Mouse (Mus musculus) granulocyte monocyte progenitor cell, adult 5-6 weeks (primary cell): Measurements from ENCODE around the gene Fam172a. TPM values are rescaled to one million over a fixed set of nuclear protein-coding genes. Genes with fewer than 3 reads are reported as not detected.
A peak's percentile ranks its signal among the peaks of the same experiment; 100 is the strongest.

ENCODE experiments used
- ATAC-seq: replicated peaks from 2 replicates; pipeline ENCODE4 v1.8.0; 2016; ENCODE audit warnings: mild to moderate bottlenecking, moderate TSS enrichment, inconsistent platforms; ENCODE audit not compliant: poor library complexity, severe bottlenecking
- total RNA-seq, 2 experiments: library from RNA; stranded (forward) in 1 of 2; stranded (reverse) in 1 of 2; fragments of 200-712, 200-1000 nt in 1 of 2; fragments of >200 nt in 1 of 2; fragmentation: Nextera tagmentation in 1 of 2; gene quantifications; 2 replicates each; pipeline ENCODE4 v1.2.3; 2014 to 2017

Fam172a gene
- total RNA-seq, 2 experiments from 2014 or later, result 23.7 to 42.7 TPM

GRCm38 (mm10) chr13:78194850-78195600 lies 493.2 kb downstream of the Fam172a start:
- ATAC-seq, result peak; percentile 12

- no peak for ATAC-seq
These were observed 493.8 kb downstream of the Fam172a start for GRCm38 (mm10) chr13:78195601-78196115.

GRCm38 (mm10) chr13:78196236-78196796 lies 494.5 kb downstream of the Fam172a start:
- no peak for ATAC-seq

GRCm38 (mm10) chr13:78197286-78197818 lies 495.5 kb downstream of the Fam172a start:
- ATAC-seq, result no peak

GRCm38 (mm10) chr13:78197819-78198390 lies 496.1 kb downstream of the Fam172a start:
- ATAC-seq, result no peak

GRCm38 (mm10) chr13:78198391-78198870 lies 496.6 kb downstream of the Fam172a start:
- no peak for ATAC-seq

- peak; percentile 35 for ATAC-seq
These were observed 497.2 kb downstream of the Fam172a start for GRCm38 (mm10) chr13:78198871-78199641.

GRCm38 (mm10) chr13:78199642-78200160 lies 497.9 kb downstream of the Fam172a start, which contains the start of gene Nr2f1:
Gene Nr2f1, minus strand, starts transcription at chr13:78199757.
- no peak for ATAC-seq

GRCm38 (mm10) chr13:78200407-78200806 lies 498.6 kb downstream of the Fam172a start:
- ATAC-seq, result no peak

- peak; percentile 74 for ATAC-seq
These were observed 499.4 kb downstream of the Fam172a start for GRCm38 (mm10) chr13:78200991-78201870.

- 0 out of 2 replicates have a peak, but pooled peaks have one; percentile 4 for ATAC-seq
These were observed 500.2 kb downstream of the Fam172a start for GRCm38 (mm10) chr13:78201871-78202565.

- 0 out of 2 replicates have a peak, but pooled peaks have one; percentile 8 for ATAC-seq
These were observed 500.9 kb downstream of the Fam172a start for GRCm38 (mm10) chr13:78202574-78203347.

GRCm38 (mm10) chr13:78203348-78204061 lies 501.7 kb downstream of the Fam172a start:
- ATAC-seq, result peak; percentile 25; the same call in 1 of the 2 replicates

GRCm38 (mm10) chr13:78205426-78205825 lies 503.6 kb downstream of the Fam172a start:
- no peak for ATAC-seq

- no peak for ATAC-seq
These were observed 505.1 kb downstream of the Fam172a start for GRCm38 (mm10) chr13:78206891-78207430.
